Mouse (Mus musculus) heart, postnatal 0 days (tissue): ENCODE measurements at regions not wholly inside any gene's neighbourhood (a gene's known extent, or its start where the extent isn't known, plus 50 kb on each side); places are given as distances from the start of the nearest gene placed in this dataset.

Experiments used
- ATAC-seq: fragments of 200-750 bp; cut with Nextera tagmentation; 2 replicates; pipeline ENCODE4 v1.8.0; 2017; ENCODE audit warnings: low read depth, moderate number of reproducible peaks, moderate library complexity; ENCODE audit not compliant: insufficient read depth
- DNase-seq: peaks from one replicate; pipeline ENCODE4 v3.0.0-alpha.2; 2016; ENCODE audit warnings: low spot score
- H3K27ac ChIP-seq: fragments of 300-500 bp; sonication (generic); 2 replicates; pipeline ENCODE4 v1.5.1; 2014; ENCODE audit warnings: low read depth, mild to moderate bottlenecking
- H3K27me3 ChIP-seq: fragments of 300-500 bp; sonication (generic); 2 replicates; pipeline ENCODE4 v1.6.1; 2014; ENCODE audit warnings: low read length, mixed read lengths; ENCODE audit not compliant: control insufficient read depth, insufficient read depth
- H3K36me3 ChIP-seq: fragments of 300-500 bp; sonication (generic); replicated peaks from 2 replicates; pipeline ENCODE4 v1.6.1; 2014; ENCODE audit warnings: low read length, mixed read lengths; ENCODE audit not compliant: control insufficient read depth, insufficient read depth
- H3K4me1 ChIP-seq: fragments of 300-500 bp; sonication (generic); 2 replicates; pipeline ENCODE4 v1.6.1; 2014; ENCODE audit warnings: antibody characterized with exemption; ENCODE audit not compliant: control insufficient read depth, insufficient read depth
- H3K4me2 ChIP-seq: fragments of 300-500 bp; sonication (generic); 2 replicates; pipeline ENCODE4 v1.6.1; 2014; ENCODE audit warnings: low read depth, mild to moderate bottlenecking, low read length, moderate library complexity
- H3K4me3 ChIP-seq: fragments of 300-500 bp; sonication (generic); 2 replicates; pipeline ENCODE4 v1.5.1; 2014; ENCODE audit warnings: low read depth, low read length
- H3K9ac ChIP-seq: fragments of 300-500 bp; sonication (generic); replicated peaks from 2 replicates; pipeline ENCODE4 v1.6.1; 2014; ENCODE audit warnings: low read depth, low read length, mixed read lengths
- H3K9me3 ChIP-seq: fragments of 300-500 bp; sonication (generic); replicated peaks from 2 replicates; pipeline ENCODE4 v1.6.1; 2016; ENCODE audit warnings: low read length; ENCODE audit not compliant: control insufficient read depth
- CTCF ChIP-seq: IDR thresholded peaks from 2 replicates; pipeline ENCODE4 v1.5.1; 2016; ENCODE audit warnings: antibody characterized with exemption, control low read depth, low read depth
- EP300 ChIP-seq: IDR thresholded peaks from 2 replicates; pipeline ENCODE4 v1.6.1; 2016; ENCODE audit warnings: antibody characterized with exemption, low read depth
- WGBS: fragments of 180-500 bp; shearing (Covaris S2); extraction: QIAGEN DNeasy Blood & Tissue Kit; methylation state at CpG from one replicate; pipeline ENCODE4 v1.1.7; 2014; 5-methylcytosine and 5-hydroxymethylcytosine counted together

DNA sequence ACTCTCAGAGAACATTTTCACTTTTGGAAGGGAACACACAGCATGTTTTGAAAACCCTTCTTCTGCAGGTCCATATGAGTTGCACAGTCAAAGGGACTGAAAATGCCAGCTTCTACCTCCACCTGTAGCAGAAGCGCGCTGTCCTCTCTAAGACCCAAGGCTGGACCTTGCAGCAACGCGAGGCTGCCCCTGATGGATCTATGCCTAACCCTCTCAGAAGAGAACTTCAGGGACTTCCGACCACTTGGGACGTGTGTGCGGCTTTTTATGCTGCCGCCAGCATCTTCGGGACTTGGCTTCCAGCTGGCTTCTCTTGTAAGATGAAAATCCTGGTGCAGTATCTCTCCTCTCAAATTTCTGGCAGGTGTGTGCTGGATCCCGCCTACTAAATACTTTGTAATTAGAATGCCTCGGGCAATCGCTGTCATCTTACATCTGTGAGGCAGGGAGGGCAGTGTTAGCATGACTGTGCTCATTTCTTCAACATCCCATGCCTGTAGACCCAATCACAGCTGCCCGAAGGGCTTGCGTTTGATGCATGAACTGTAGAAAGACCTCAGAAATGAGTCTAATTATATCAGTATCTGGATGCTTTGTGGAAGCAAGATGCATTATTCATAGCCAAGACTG lies 171.8 kb upstream of the Rnf219 start:
- DNase-seq (no peak), ATAC-seq (no peak)
- TF ChIP-seq CTCF, result no peak
- TF ChIP-seq EP300, result no peak
- no peak overlapping the region for H3K27ac ChIP-seq
- H3K9ac ChIP-seq, result no peak overlapping the region
- no peak overlapping the region for H3K4me2 ChIP-seq
- no peaks in the 10 kb centered on the region for H3K4me1 ChIP-seq
- no peaks in the 10 kb centered on the region for H3K9me3 ChIP-seq
- 77% methylated on average over 14 of the region's 14 CpGs for WGBS
- no peaks in the 10 kb centered on the region for H3K27me3 ChIP-seq
- H3K4me3 ChIP-seq, result no peak overlapping the region
- H3K36me3 ChIP-seq, result no peaks in the 10 kb centered on the region

DNA sequence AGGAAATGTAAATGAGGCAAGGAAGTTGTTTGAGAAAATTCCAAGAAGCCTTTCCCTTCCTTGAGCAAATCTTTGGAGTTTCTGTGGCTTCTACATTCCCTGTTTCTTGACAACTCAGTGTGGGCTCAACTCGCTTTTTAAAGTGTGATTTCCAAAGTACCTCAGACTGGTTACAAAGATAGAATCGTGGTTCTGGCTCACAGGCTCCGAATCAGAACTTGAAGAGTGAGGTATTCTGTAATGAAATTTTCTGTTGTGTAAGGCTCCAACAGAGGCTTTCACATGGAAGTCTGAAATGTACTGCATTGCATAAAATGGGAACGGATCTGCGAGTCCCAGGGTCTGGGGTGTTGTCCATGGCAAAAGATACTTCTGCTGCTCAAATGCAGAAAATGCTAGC lies 170.2 kb upstream of the Rnf219 start:
- Histone ChIP-seq H3K27me3 (no peaks in the 10 kb centered on the region), H3K4me3 (no peak overlapping the region), H3K27ac (no peak overlapping the region), H3K4me1 (no peaks in the 10 kb centered on the region), H3K9me3 (no peaks in the 10 kb centered on the region), H3K9ac (no peak overlapping the region), H3K36me3 (no peaks in the 10 kb centered on the region), H3K4me2 (no peak overlapping the region)
- DNase-seq, result no peak
- TF ChIP-seq EP300, result no peak
- 80% methylated on average over 5 of the region's 5 CpGs for WGBS
- ATAC-seq, result no peak

DNA sequence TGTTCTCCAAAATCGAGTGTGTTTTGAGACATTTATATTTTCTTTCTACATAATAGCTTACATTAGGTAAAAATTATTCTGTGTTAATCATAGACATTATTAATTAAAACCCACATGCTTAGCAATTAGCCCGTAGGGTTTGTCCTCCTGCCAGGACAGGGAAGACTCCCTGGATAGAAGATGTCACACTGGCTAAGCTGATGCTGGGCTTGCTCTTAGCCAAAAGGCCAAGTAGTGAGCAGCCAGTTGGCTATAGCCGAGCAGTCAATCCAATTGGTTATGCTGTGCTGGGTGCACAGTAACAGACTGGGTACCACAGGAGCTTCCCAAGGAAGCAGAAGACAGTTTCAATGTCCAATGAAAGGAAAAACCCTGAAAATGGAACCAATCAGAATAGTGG lies 166.0 kb upstream of the Rnf219 start:
- Histone ChIP-seq H3K9me3 (no peaks in the 10 kb centered on the region), H3K36me3 (no peaks in the 10 kb centered on the region), H3K27ac (no peak overlapping the region), H3K4me3 (no peak overlapping the region), H3K27me3 (no peaks in the 10 kb centered on the region), H3K4me2 (no peak overlapping the region), H3K9ac (no peak overlapping the region), H3K4me1 (no peaks in the 10 kb centered on the region)
- ATAC-seq, result no peak
- TF ChIP-seq EP300 (no peak), CTCF (no peak)
- DNase-seq, result no peak
- 73% methylated on average over 3 of the region's 3 CpGs for WGBS

DNA sequence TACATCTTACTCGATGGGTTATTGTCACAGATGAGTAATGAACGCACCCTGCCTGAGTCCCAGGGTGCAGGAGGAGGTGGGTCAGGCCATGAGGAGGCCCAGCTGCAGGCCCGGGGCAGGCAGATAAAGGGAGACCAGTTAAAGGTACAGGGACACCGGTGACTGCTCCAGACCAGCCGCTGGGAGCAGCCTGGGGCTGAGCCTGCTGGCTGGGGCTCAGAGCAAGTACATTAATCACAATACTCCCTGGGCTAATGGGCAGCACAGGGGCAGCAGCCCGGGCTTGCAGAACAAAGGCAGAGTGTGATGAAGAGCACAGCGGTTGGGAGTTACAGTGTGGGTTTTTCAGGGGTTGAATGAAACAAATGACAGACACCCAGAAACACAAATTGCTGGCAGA lies 154.4 kb upstream of the Rnf219 start:
- no peaks in the 10 kb centered on the region for H3K9me3 ChIP-seq
- no peak overlapping the region for H3K9ac ChIP-seq
- H3K4me3 ChIP-seq, result no peak overlapping the region
- DNase-seq (no peak), ATAC-seq (no peak; the same call in 1 of the 2 replicates)
- H3K4me1 ChIP-seq, result no peaks in the 10 kb centered on the region
- WGBS, result 18% methylated on average over 7 of the region's 7 CpGs
- no peak overlapping the region for H3K4me2 ChIP-seq
- no peaks in the 10 kb centered on the region for H3K27me3 ChIP-seq
- H3K27ac ChIP-seq, result no peak overlapping the region
- H3K36me3 ChIP-seq, result no peaks in the 10 kb centered on the region
- TF ChIP-seq EP300 (no peak), CTCF (no peak)

DNA sequence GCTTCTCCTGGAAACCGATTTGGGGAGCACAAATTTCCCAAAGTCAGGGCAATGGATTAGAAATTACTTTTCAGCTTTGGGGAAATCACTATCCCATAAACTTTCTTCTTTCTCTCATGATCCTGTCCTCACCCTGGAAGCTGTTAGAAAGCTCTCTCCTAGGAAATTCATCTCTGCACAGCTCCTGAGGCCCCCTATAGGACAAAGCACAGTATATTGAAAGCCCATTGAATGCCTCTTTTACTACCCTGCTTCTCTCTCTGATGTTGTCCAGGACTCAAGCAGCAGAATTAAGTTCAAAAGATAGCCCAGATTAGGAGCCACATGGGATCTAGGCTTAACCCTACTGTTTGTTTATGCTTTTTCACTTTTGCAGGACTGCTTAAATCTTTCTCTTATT lies 139.3 kb upstream of the Rnf219 start:
- no peaks in the 10 kb centered on the region for H3K36me3 ChIP-seq
- 66% methylated on average over 1 of the region's 1 CpGs for WGBS
- H3K9me3 ChIP-seq, result no peaks in the 10 kb centered on the region
- H3K4me1 ChIP-seq, result no peaks in the 10 kb centered on the region
- no peak overlapping the region for H3K4me3 ChIP-seq
- H3K27me3 ChIP-seq, result no peaks in the 10 kb centered on the region
- no peak for TF ChIP-seq EP300
- TF ChIP-seq CTCF, result no peak
- no peak overlapping the region for H3K27ac ChIP-seq
- ATAC-seq (no peak), DNase-seq (no peak)
- no peak overlapping the region for H3K9ac ChIP-seq
- no peak overlapping the region for H3K4me2 ChIP-seq

DNA sequence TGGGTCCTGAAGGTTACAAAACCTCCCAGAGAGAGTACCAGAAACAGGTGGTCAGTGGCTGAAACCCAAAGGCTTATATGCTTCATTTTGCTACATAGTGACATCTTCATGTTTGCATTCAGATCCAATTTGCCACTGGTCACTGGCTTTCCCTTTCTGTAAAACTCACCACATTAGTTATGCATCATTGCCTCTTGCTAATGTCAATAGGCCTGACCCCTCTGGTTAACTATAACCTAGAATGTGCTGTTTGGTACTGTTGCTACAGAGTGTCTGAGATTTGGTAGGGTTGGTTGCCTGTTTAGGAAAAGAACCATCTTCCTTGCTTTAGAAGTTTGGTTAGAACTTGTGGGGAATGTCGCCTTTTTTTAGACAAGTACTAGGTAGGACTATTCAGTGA lies 136.3 kb upstream of the Rnf219 start:
- Histone ChIP-seq H3K4me3 (no peak overlapping the region), H3K27me3 (no peaks in the 10 kb centered on the region), H3K27ac (no peak overlapping the region), H3K9me3 (no peaks in the 10 kb centered on the region), H3K4me2 (no peak overlapping the region), H3K9ac (no peak overlapping the region), H3K4me1 (no peaks in the 10 kb centered on the region), H3K36me3 (no peaks in the 10 kb centered on the region)
- WGBS, result 89% methylated on average over 1 of the region's 1 CpGs
- TF ChIP-seq EP300, result no peak
- no peak for TF ChIP-seq CTCF
- ATAC-seq (no peak), DNase-seq (no peak)
